Mouse (Mus musculus): Measurements from ENCODE around the gene Dnttip2.

Dnttip2 gene

DNA sequence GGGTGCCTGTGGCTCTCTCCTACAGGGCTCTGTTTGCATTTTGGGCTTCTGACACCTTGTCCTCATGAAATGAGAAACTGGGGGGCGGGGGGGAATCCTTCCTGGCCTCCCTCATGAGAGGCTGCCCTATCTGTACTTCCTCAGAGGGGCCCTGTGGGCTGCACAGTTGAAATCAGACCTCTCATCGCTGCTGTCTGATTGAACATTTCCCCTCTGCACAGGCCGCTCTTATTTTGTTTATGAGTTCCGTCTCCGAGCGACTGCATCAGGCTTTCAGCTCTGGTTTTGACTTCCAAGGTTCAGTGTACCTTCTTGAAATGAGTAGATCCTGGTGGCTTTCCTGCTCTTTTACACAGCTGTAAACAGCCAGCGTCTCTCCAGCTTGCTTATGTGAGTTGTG lies 60.2 kb downstream of the Dnttip2 start:
- no peak for DNase-seq

Data from cerebellum, adult 8-10 months (tissue).